In the genomic region with DNA sequence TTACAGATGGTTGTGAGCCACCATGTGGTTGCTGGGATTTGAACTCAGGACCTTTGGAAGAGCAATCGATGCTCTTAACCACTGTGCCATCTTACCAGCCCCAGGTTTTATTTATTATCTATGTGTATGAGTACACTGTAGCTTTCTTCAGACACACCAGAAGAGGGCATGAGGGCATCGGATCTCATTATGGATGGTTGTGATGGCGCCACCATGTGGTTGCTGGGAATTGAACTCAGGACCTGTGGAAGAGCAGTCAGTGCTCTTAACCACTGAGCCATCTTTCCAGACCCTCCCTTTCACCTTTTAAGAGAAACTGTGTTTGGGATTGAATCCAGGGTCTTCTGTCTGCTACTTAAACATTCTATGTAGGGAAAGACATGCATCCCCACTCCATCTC, we compare ENCODE assay signal across 8 mouse cellular contexts. TPM values are rescaled to one million over a fixed set of nuclear protein-coding genes. Genes with fewer than 3 reads are reported as not detected.
DNase-seq lines count a peak whose midpoint lies in the region; ATAC-seq and TF ChIP-seq lines count a peak whose summit lies in the region.
"Not testable (repeated sequence)": the region's sequence is repeated elsewhere in the genome, so short reads cannot be mapped to it uniquely, and the experiment has no call there.

No protein-coding gene starts in this region.

- TF ChIP-seq EP300 in heart, adult 2 months (IDR thresholded peaks at IDR 0.05; ENCODE audit: insufficient read depth, low read depth, low read length) = not testable (repeated sequence)

- H3K79me2 ChIP-seq in heart, adult 2 months (replicated peaks; ENCODE audit: control insufficient read depth, insufficient read depth, low read length) = not testable (repeated sequence)

- not testable (repeated sequence) for H3K9ac ChIP-seq in heart, adult 2 months (ENCODE audit: low read depth, low read length)

- 67% methylated on average over 3 of the region's 3 CpGs for WGBS in bone marrow, adult 2 months
- WGBS in heart, adult 2 months = 68% methylated on average over 3 of the region's 3 CpGs

- H3K4me1 ChIP-seq in E14TG2a.4 (replicated peaks; ENCODE audit: low read depth, low read length); bone marrow, adult 2 months (ENCODE audit: control insufficient read depth, insufficient read depth, low read length); heart, adult 2 months (ENCODE audit: control insufficient read depth, insufficient read depth, low read length): not testable (repeated sequence)

- H3K36me3 ChIP-seq in E14TG2a.4 (ENCODE audit: insufficient read depth, low read length); heart, adult 2 months (ENCODE audit: control insufficient read depth, insufficient read depth, low read length): not testable (repeated sequence)

- not testable (repeated sequence) for H3K9me3 ChIP-seq in E14TG2a.4 (ENCODE audit: low read length)

- not testable (repeated sequence) for TF ChIP-seq POLR2A in bone marrow, adult 2 months (IDR thresholded peaks at IDR 0.05; ENCODE audit: borderline replicate concordance, control insufficient read depth, low read depth, low read length); heart, adult 2 months (IDR thresholded peaks at IDR 0.05; ENCODE audit: insufficient read depth, low read depth, low read length)

- ATAC-seq in Patski = not testable (repeated sequence)

- H3K27ac ChIP-seq in bone marrow, adult 2 months (ENCODE audit: control insufficient read depth, insufficient read depth, low read depth, low read length, poor library complexity); heart, adult 2 months: not testable (repeated sequence)

- not testable (repeated sequence) for H3K27me3 ChIP-seq in E14TG2a.4 (ENCODE audit: insufficient read depth, low read length); heart, adult 2 months (ENCODE audit: control insufficient read depth, insufficient read depth, low read length)
- peaks cover 39% of the 10 kb centered on the region for H3K27me3 ChIP-seq in Patski

- in situ Hi-C loops in Patski (cut with MboI; ENCODE audit: low pct_unique_long_range_greater_than_20kb) = not testable (repeated sequence)

- CTCF ChIA-PET in Patski (lab: Charles Lee) = not testable (repeated sequence)

- TF ChIP-seq CTCF in E14TG2a.4 (conservative IDR thresholded peaks at IDR 0.05; ENCODE audit: low read length) (peak; percentile 16; the same call in 1 of the 2 replicates), Patski (IDR thresholded peaks at IDR 0.05) (peak; percentile 28)
- peak; percentile 10; the same call in 1 of the 2 replicates for TF ChIP-seq CTCF in bone marrow, adult 2 months (IDR thresholded peaks at IDR 0.05; ENCODE audit: control insufficient read depth, insufficient read depth, low read length)
- TF ChIP-seq CTCF in heart, adult 2 months (IDR thresholded peaks at IDR 0.05) = peak; percentile 23

- peak; percentile 20 for DNase-seq in 3T3-L1 (ENCODE audit: low read depth, low spot score)
- DNase-seq in Patski (ENCODE audit: low read depth, low spot score); heart, adult 2 months: not testable (repeated sequence)
- peak; percentile 3 for DNase-seq in liver
- DNase-seq in retina, postnatal 1 day = peak; percentile 2
- peak; percentile 9 for DNase-seq in thymus, postnatal 36 days

- not testable (repeated sequence) for H3K4me3 ChIP-seq in E14TG2a.4 (replicated peaks; ENCODE audit: low read length); bone marrow, adult 2 months (replicated peaks; ENCODE audit: control insufficient read depth, low read depth, low read length); heart, adult 2 months

- POLR2A ChIA-PET in Patski (lab: Charles Lee) = not testable (repeated sequence)

- intact Hi-C loops in heart, adult 2 months (cut with DNase I) = not testable (repeated sequence)

RNA-seq across cellular contexts. Expression of a gene that starts 24.7 kb away (rescaled TPM):
- 0.03 TPM for polyA plus RNA-seq in Patski (2021)
- 0.32 and 0.40 TPM in 2 replicates for polyA plus RNA-seq in bone marrow, adult 2 months (2011; ENCODE audit: insufficient read depth, insufficient read length, low replicate concordance, missing spikeins)
- total RNA-seq in heart, adult 2 months (2021) = under 1 TPM; 0.10 to 0.18 TPM
- polyA plus RNA-seq in heart, adult 2 months (2012; rRNA removed) = 0.03 and 0.06 TPM in 2 replicates
